Mouse (Mus musculus) lung, adult 18-20 months (tissue): ENCODE results near the gene Tspan9.

Experiments
- DNase-seq, 2 experiments: peaks; one replicate each; pipeline ENCODE4 v3.0.0; 2022; ENCODE audit warnings: mixed read lengths in 2 of 2

Gene Tspan9

GRCm38 (mm10) chr6:127917712-127918111 lies 225.7 kb downstream of the Tspan9 start:
- no peak for DNase-seq

GRCm38 (mm10) chr6:127916993-127917392 lies 226.4 kb downstream of the Tspan9 start:
- no peak for DNase-seq

- peak; percentile 21 to 33 for DNase-seq
These were observed 230.5 kb downstream of the Tspan9 start for GRCm38 (mm10) chr6:127912938-127913337.

GRCm38 (mm10) chr6:127911687-127912086 lies 231.7 kb downstream of the Tspan9 start:
- DNase-seq: no peak
